Mouse (Mus musculus): ENCODE data around the gene Padi4.
A peak's percentile ranks its signal among the peaks of the same experiment; 100 is the strongest.

- TF ChIP-seq CTCF (IDR thresholded peaks at IDR 0.05; ENCODE audit: low read depth, low read length): no peak
- TF ChIP-seq POLR2A (IDR thresholded peaks at IDR 0.05; ENCODE audit: borderline replicate concordance, low read depth, low read length): peak; percentile 32; the same call in 1 of the 2 replicates
Observed at GRCm38 (mm10) chr4:140699441-140700127, 74.5 kb downstream of the Padi4 start.
